Mouse (Mus musculus): ENCODE measurements around the gene Mpig6b. TPM values are rescaled to one million over a fixed set of nuclear protein-coding genes. Genes with fewer than 3 reads are reported as not detected.

Gene Mpig6b
- polyA plus RNA-seq, 1 experiment = not detected

GRCm38 (mm10) chr17:35088151-35088550 lies 22.2 kb upstream of the Mpig6b start:
- Histone ChIP-seq H3K36me3 (ENCODE audit: control insufficient read depth, insufficient read depth) (no peaks in the 10 kb centered on the region), H3K4me2 (ENCODE audit: low read depth) (no peak overlapping the region), H3K27me3 (ENCODE audit: control insufficient read depth, insufficient read depth, insufficient read length) (peaks cover 5% of the 10 kb centered on the region), H3K4me3 (no peak overlapping the region), H3ac (ENCODE audit: control insufficient read depth, insufficient read length) (no peak overlapping the region), H3K79me2 (ENCODE audit: control insufficient read depth, insufficient read depth) (peaks cover 13% of the 10 kb centered on the region)
- TF ChIP-seq MAX (IDR thresholded peaks at IDR 0.05; ENCODE audit: low read depth) = no peak
- no peak for TF ChIP-seq MYOG (IDR thresholded peaks at IDR 0.05; ENCODE audit: control insufficient read depth in 1 of 3, insufficient read depth in 1 of 3, insufficient read length in 2 of 3, low read depth in 2 of 3)
- TF ChIP-seq POLR2A (IDR thresholded peaks at IDR 0.05; ENCODE audit: insufficient read length, low read depth) = no peak
- no peak for TF ChIP-seq TCF3 (IDR thresholded peaks at IDR 0.05; ENCODE audit: insufficient read length, low read depth)
- TF ChIP-seq TCF12 (IDR thresholded peaks at IDR 0.05; ENCODE audit: insufficient read depth, poor library complexity, severe bottlenecking) = no peak
- TF ChIP-seq MYOD1 (IDR thresholded peaks at IDR 0.05; ENCODE audit: control insufficient read depth in 1 of 3, insufficient read length in 2 of 3, low read depth in 2 of 3) = no peak
- TF ChIP-seq CEBPB (IDR thresholded peaks at IDR 0.05; ENCODE audit: insufficient read depth, poor library complexity, severe bottlenecking) = no peak
- no peak for TF ChIP-seq USF1 (IDR thresholded peaks at IDR 0.05; ENCODE audit: low read depth)
- no peak for TF ChIP-seq SRF (IDR thresholded peaks at IDR 0.05; ENCODE audit: control insufficient read depth, insufficient read length, low read depth)
- no peak for TF ChIP-seq POLR2AphosphoS2 (IDR thresholded peaks at IDR 0.05; ENCODE audit: insufficient read length, low read depth)
- TF ChIP-seq REST (IDR thresholded peaks at IDR 0.05; ENCODE audit: insufficient read depth, insufficient read length) = no peak
- TF ChIP-seq E2F4 (IDR thresholded peaks at IDR 0.05; ENCODE audit: insufficient read depth) = no peak

GRCm38 (mm10) chr17:35085208-35085865 lies 19.4 kb upstream of the Mpig6b start, which contains the start of gene Ly6g6f:
Gene Ly6g6f, minus strand, starts transcription at chr17:35085610.
- Histone ChIP-seq H3K79me2 (ENCODE audit: control insufficient read depth, insufficient read depth) (peaks cover 7% of the 10 kb centered on the region), H3K36me3 (ENCODE audit: control insufficient read depth, insufficient read depth) (no peaks in the 10 kb centered on the region), H3ac (ENCODE audit: control insufficient read depth, insufficient read length) (no peak within 1 kb of the TSS), H3K27me3 (ENCODE audit: control insufficient read depth, insufficient read depth, insufficient read length) (peaks cover 11% of the 10 kb centered on the region), H3K4me3 (no peak within 1 kb of the TSS), H3K4me2 (ENCODE audit: low read depth) (no peak within 1 kb of the TSS)
- no peak for TF ChIP-seq TCF3 (IDR thresholded peaks at IDR 0.05; ENCODE audit: insufficient read length, low read depth)
- TF ChIP-seq REST (IDR thresholded peaks at IDR 0.05; ENCODE audit: insufficient read depth, insufficient read length) = no peak
- no peak for TF ChIP-seq SRF (IDR thresholded peaks at IDR 0.05; ENCODE audit: control insufficient read depth, insufficient read length, low read depth)
- no peak for TF ChIP-seq MYOG (IDR thresholded peaks at IDR 0.05; ENCODE audit: control insufficient read depth in 1 of 3, insufficient read depth in 1 of 3, insufficient read length in 2 of 3, low read depth in 2 of 3)
- TF ChIP-seq USF1 (IDR thresholded peaks at IDR 0.05; ENCODE audit: low read depth) = no peak
- no peak for TF ChIP-seq MAX (IDR thresholded peaks at IDR 0.05; ENCODE audit: low read depth)
- TF ChIP-seq TCF12 (IDR thresholded peaks at IDR 0.05; ENCODE audit: insufficient read depth, poor library complexity, severe bottlenecking) = no peak
- TF ChIP-seq POLR2A (IDR thresholded peaks at IDR 0.05; ENCODE audit: insufficient read length, low read depth) = no peak
- TF ChIP-seq E2F4 (IDR thresholded peaks at IDR 0.05; ENCODE audit: insufficient read depth) = no peak
- no peak for TF ChIP-seq CEBPB (IDR thresholded peaks at IDR 0.05; ENCODE audit: insufficient read depth, poor library complexity, severe bottlenecking)
- TF ChIP-seq POLR2AphosphoS2 (IDR thresholded peaks at IDR 0.05; ENCODE audit: insufficient read length, low read depth) = no peak
- no peak for TF ChIP-seq MYOD1 (IDR thresholded peaks at IDR 0.05; ENCODE audit: control insufficient read depth in 1 of 3, insufficient read length in 2 of 3, low read depth in 2 of 3)

- Histone ChIP-seq H3K4me2 (ENCODE audit: low read depth) (no peak overlapping the region), H3K79me2 (ENCODE audit: control insufficient read depth, insufficient read depth) (no peaks in the 10 kb centered on the region)
- TF ChIP-seq POLR2AphosphoS2 (IDR thresholded peaks at IDR 0.05; ENCODE audit: insufficient read length, low read depth) (no peak), MYOG (IDR thresholded peaks at IDR 0.05; ENCODE audit: control insufficient read depth in 1 of 3, insufficient read depth in 1 of 3, insufficient read length in 2 of 3, low read depth in 2 of 3) (no peak), E2F4 (IDR thresholded peaks at IDR 0.05; ENCODE audit: insufficient read depth) (no peak), CEBPB (IDR thresholded peaks at IDR 0.05; ENCODE audit: insufficient read depth, poor library complexity, severe bottlenecking) (no peak), POLR2A (IDR thresholded peaks at IDR 0.05; ENCODE audit: insufficient read length, low read depth) (no peak), SRF (IDR thresholded peaks at IDR 0.05; ENCODE audit: control insufficient read depth, insufficient read length, low read depth) (no peak), TCF12 (IDR thresholded peaks at IDR 0.05; ENCODE audit: insufficient read depth, poor library complexity, severe bottlenecking) (no peak), TCF3 (IDR thresholded peaks at IDR 0.05; ENCODE audit: insufficient read length, low read depth) (no peak), MYOD1 (IDR thresholded peaks at IDR 0.05; ENCODE audit: control insufficient read depth in 1 of 3, insufficient read length in 2 of 3, low read depth in 2 of 3) (no peak), MAX (IDR thresholded peaks at IDR 0.05; ENCODE audit: low read depth) (no peak), REST (IDR thresholded peaks at IDR 0.05; ENCODE audit: insufficient read depth, insufficient read length) (no peak), USF1 (IDR thresholded peaks at IDR 0.05; ENCODE audit: low read depth) (no peak)
Observed at GRCm38 (mm10) chr17:35083929-35084497, 18.0 kb upstream of the Mpig6b start.

GRCm38 (mm10) chr17:35082841-35083576 lies 17.0 kb upstream of the Mpig6b start:
- H3K4me3 ChIP-seq = no peak overlapping the region
- no peak overlapping the region for H3ac ChIP-seq (ENCODE audit: control insufficient read depth, insufficient read length)
- no peak overlapping the region for H3K4me2 ChIP-seq (ENCODE audit: low read depth)
- peaks cover 13% of the 10 kb centered on the region for H3K27me3 ChIP-seq (ENCODE audit: control insufficient read depth, insufficient read depth, insufficient read length)
- TF ChIP-seq TCF12 (IDR thresholded peaks at IDR 0.05; ENCODE audit: insufficient read depth, poor library complexity, severe bottlenecking) (no peak), USF1 (IDR thresholded peaks at IDR 0.05; ENCODE audit: low read depth) (no peak), SRF (IDR thresholded peaks at IDR 0.05; ENCODE audit: control insufficient read depth, insufficient read length, low read depth) (no peak), TCF3 (IDR thresholded peaks at IDR 0.05; ENCODE audit: insufficient read length, low read depth) (no peak), REST (IDR thresholded peaks at IDR 0.05; ENCODE audit: insufficient read depth, insufficient read length) (no peak), MAX (IDR thresholded peaks at IDR 0.05; ENCODE audit: low read depth) (no peak), MYOD1 (IDR thresholded peaks at IDR 0.05; ENCODE audit: control insufficient read depth in 1 of 3, insufficient read length in 2 of 3, low read depth in 2 of 3) (no peak), POLR2AphosphoS2 (IDR thresholded peaks at IDR 0.05; ENCODE audit: insufficient read length, low read depth) (no peak), POLR2A (IDR thresholded peaks at IDR 0.05; ENCODE audit: insufficient read length, low read depth) (no peak), MYOG (IDR thresholded peaks at IDR 0.05; ENCODE audit: control insufficient read depth in 1 of 3, insufficient read depth in 1 of 3, insufficient read length in 2 of 3, low read depth in 2 of 3) (no peak), E2F4 (IDR thresholded peaks at IDR 0.05; ENCODE audit: insufficient read depth) (no peak), CEBPB (IDR thresholded peaks at IDR 0.05; ENCODE audit: insufficient read depth, poor library complexity, severe bottlenecking) (no peak)
- no peaks in the 10 kb centered on the region for H3K79me2 ChIP-seq (ENCODE audit: control insufficient read depth, insufficient read depth)
- H3K36me3 ChIP-seq (ENCODE audit: control insufficient read depth, insufficient read depth) = no peaks in the 10 kb centered on the region

More at GRCm38 (mm10) chr17:35083929-35084497, 18.0 kb upstream of the Mpig6b start:
- Histone ChIP-seq H3ac (ENCODE audit: control insufficient read depth, insufficient read length) (no peak overlapping the region), H3K4me3 (no peak overlapping the region), H3K36me3 (ENCODE audit: control insufficient read depth, insufficient read depth) (no peaks in the 10 kb centered on the region), H3K27me3 (ENCODE audit: control insufficient read depth, insufficient read depth, insufficient read length) (peaks cover 11% of the 10 kb centered on the region)
